In genomic region chr10:93160497-93160806, GRCm38 (mm10) we compare ENCODE assay signal across 8 mouse cellular contexts. TPM values are rescaled to one million over a fixed set of nuclear protein-coding genes. Genes with fewer than 3 reads are reported as not detected.
DNase-seq lines count a peak whose midpoint lies in the region; ATAC-seq and TF ChIP-seq lines count a peak whose summit lies in the region.

No protein-coding gene starts in this region.

- no peaks in the 10 kb centered on the region for H3K36me3 ChIP-seq in hindbrain, postnatal 0 days (ENCODE audit: insufficient read depth, low read length)
- H3K36me3 ChIP-seq in limb, embryonic 10.5 days: no peaks in the 10 kb centered on the region
- H3K36me3 ChIP-seq in midbrain, embryonic 12.5 days: no peaks in the 10 kb centered on the region
- H3K36me3 ChIP-seq in small intestine, adult 2 months (ENCODE audit: control insufficient read depth, insufficient read depth, low read length): no peaks in the 10 kb centered on the region

- H3K9ac ChIP-seq in hindbrain, postnatal 0 days (replicated peaks; ENCODE audit: low read length): peak overlapping the region; percentile 95
- peak overlapping the region; percentile 98 for H3K9ac ChIP-seq in midbrain, embryonic 12.5 days (replicated peaks)

- H3K9me3 ChIP-seq in hindbrain, postnatal 0 days (ENCODE audit: low read length): no peaks in the 10 kb centered on the region
- no peaks in the 10 kb centered on the region for H3K9me3 ChIP-seq in limb, embryonic 10.5 days (replicated peaks)
- no peaks in the 10 kb centered on the region for H3K9me3 ChIP-seq in midbrain, embryonic 12.5 days

- no peaks in the 10 kb centered on the region for H3K27me3 ChIP-seq in hindbrain, postnatal 0 days (ENCODE audit: insufficient read depth, low read length)
- H3K27me3 ChIP-seq in limb, embryonic 10.5 days (ENCODE audit: low read depth, poor library complexity, severe bottlenecking): no peaks in the 10 kb centered on the region
- H3K27me3 ChIP-seq in midbrain, embryonic 12.5 days: no peaks in the 10 kb centered on the region
- H3K27me3 ChIP-seq in small intestine, adult 2 months (ENCODE audit: control insufficient read depth, insufficient read depth, low read length): no peaks in the 10 kb centered on the region

- peak; percentile 47 for TF ChIP-seq CTCF in cortical plate, adult 2 months (IDR thresholded peaks at IDR 0.05; ENCODE audit: extremely low read depth, insufficient read depth, low read length)
- peak; percentile 49 for TF ChIP-seq CTCF in hindbrain, postnatal 0 days (IDR thresholded peaks at IDR 0.05; ENCODE audit: low read depth)
- TF ChIP-seq CTCF in small intestine, adult 2 months (IDR thresholded peaks at IDR 0.05; ENCODE audit: extremely low read depth, insufficient read length, insufficient replicate concordance, low read depth, low read length): peak; percentile 77

- peak overlapping the region; percentile 98 for H3K4me3 ChIP-seq in cortical plate, adult 2 months (ENCODE audit: insufficient read depth, low read length)
- H3K4me3 ChIP-seq in hindbrain, postnatal 0 days (ENCODE audit: low read length): peak overlapping the region; percentile 99
- peak overlapping the region; percentile 100 for H3K4me3 ChIP-seq in limb, embryonic 10.5 days
- H3K4me3 ChIP-seq in midbrain, embryonic 12.5 days: peak overlapping the region; percentile 97
- peak overlapping the region; percentile 96 for H3K4me3 ChIP-seq in small intestine, adult 2 months (ENCODE audit: low read depth, low read length)

- H3K4me2 ChIP-seq in hindbrain, postnatal 0 days (ENCODE audit: low read depth, low read length): peak overlapping the region; percentile 79
- peak overlapping the region; percentile 72 for H3K4me2 ChIP-seq in midbrain, embryonic 12.5 days (replicated peaks)

- 1% methylated on average over 25 of the region's 26 CpGs for WGBS in hindbrain, postnatal 0 days
- WGBS in limb, embryonic 10.5 days: 0% methylated on average over 26 of the region's 26 CpGs
- under 1% methylated on average over 26 of the region's 26 CpGs for WGBS in midbrain, embryonic 12.5 days
- under 1% methylated on average over 26 of the region's 26 CpGs for WGBS in small intestine, adult 2 months

- TF ChIP-seq POLR2A in cortical plate, adult 2 months (IDR thresholded peaks at IDR 0.05; ENCODE audit: extremely low read depth, insufficient read depth, low read length): no peak
- peak; percentile 55; the same call in 1 of the 2 replicates for TF ChIP-seq POLR2A in small intestine, adult 2 months (IDR thresholded peaks at IDR 0.05; ENCODE audit: low read depth, low read length)

- ATAC-seq in hindbrain, postnatal 0 days: peak; percentile 95
- ATAC-seq in midbrain, embryonic 12.5 days (ENCODE audit: low FRiP score, low read depth): peak; percentile 90

- H3K27ac ChIP-seq in cortical plate, adult 2 months (ENCODE audit: insufficient read depth, low read length): peak overlapping the region; percentile 100; the same call in 1 of the 2 replicates
- H3K27ac ChIP-seq in hindbrain, postnatal 0 days: peak overlapping the region; percentile 98
- H3K27ac ChIP-seq in limb, embryonic 10.5 days: peak overlapping the region; percentile 99
- H3K27ac ChIP-seq in midbrain, embryonic 12.5 days (replicated peaks): peak overlapping the region; percentile 100
- peak overlapping the region; percentile 76 for H3K27ac ChIP-seq in small intestine, adult 2 months (ENCODE audit: insufficient read depth, low read depth, low read length)

- DNase-seq in adrenal gland, adult 18-20 months (ENCODE audit: low spot score in 2 of 2): peak; percentile 90 to 93
- peak; percentile 62 to 63 for DNase-seq in gastrocnemius, adult 8-10 months (ENCODE audit: low spot score in 2 of 2)
- peak; percentile 95 for DNase-seq in hindbrain, postnatal 0 days (ENCODE audit: low spot score)
- DNase-seq in limb, embryonic 10.5 days (ENCODE audit: low spot score): peak; percentile 97
- no peak for DNase-seq in natural killer cell, adult 2 months (ENCODE audit: low spot score in 2 of 2)

- peaks cover 2% of the 10 kb centered on the region; the same call in 1 of the 2 replicates for H3K4me1 ChIP-seq in cortical plate, adult 2 months (ENCODE audit: control insufficient read depth, insufficient read depth, low read length)
- 0 out of 2 replicates have a peak, but pooled peaks cover 2% of the 10 kb centered on the region for H3K4me1 ChIP-seq in hindbrain, postnatal 0 days (ENCODE audit: insufficient read depth, low read length)
- peaks cover 14% of the 10 kb centered on the region for H3K4me1 ChIP-seq in limb, embryonic 10.5 days
- peaks cover 23% of the 10 kb centered on the region for H3K4me1 ChIP-seq in midbrain, embryonic 12.5 days
- no peaks in the 10 kb centered on the region; the same call in 1 of the 2 replicates for H3K4me1 ChIP-seq in small intestine, adult 2 months (ENCODE audit: control insufficient read depth, insufficient read depth, insufficient read length, low read length)

RNA-seq across cellular contexts. Expression of gene Cdk17, which starts 0.2 kb away (rescaled TPM):
- total RNA-seq in adrenal gland, adult 18-20 months (2021): 10 to 100 TPM; 24.6 to 29.4 TPM
- polyA plus RNA-seq in cortical plate, adult 2 months (2012; rRNA removed): 134 and 142 TPM in 2 replicates
- total RNA-seq in gastrocnemius, adult 8-10 months (2022): 1 to 10 TPM; 3.3 to 6.1 (median 4.2) TPM
- 63.3 and 82.1 TPM in 2 replicates for total RNA-seq in hindbrain, postnatal 0 days (2014; rRNA removed)
- 32.4 and 32.6 TPM in 2 replicates for polyA plus RNA-seq in hindbrain, postnatal 0 days (2015; fragmentation: Nextera tagmentation; extraction: Ambion mirVana)
- 13.9 and 15.4 TPM in 2 replicates for polyA plus RNA-seq in limb, embryonic 10.5 days (2016; fragmentation: Nextera tagmentation; extraction: Ambion mirVana)
- polyA plus RNA-seq in midbrain, embryonic 12.5 days (2016; fragmentation: Nextera tagmentation; extraction: Ambion mirVana): 44.0 and 48.4 TPM in 2 replicates
- 4.3 and 5.2 TPM in 2 replicates for polyA plus RNA-seq in small intestine, adult 2 months (2012; rRNA removed)

Comparison
In these comparisons a context has a peak if more than half of its experiments do, and no peak if none do; other contexts are left out.
1. DNase-seq: peak in adrenal gland, adult 18-20 months (2 of 2), gastrocnemius, adult 8-10 months (2 of 2), hindbrain, postnatal 0 days (single experiment) and limb, embryonic 10.5 days (single experiment); none in natural killer cell, adult 2 months (0 of 2).
2. Peak in every context shown above with its lines, with median percentiles within 50 percentile points of each other: H3K27ac ChIP-seq, H3K4me3 ChIP-seq and CTCF ChIP-seq.